Mouse (Mus musculus) liver, embryonic 14.5 days (tissue): ENCODE measurements around the gene Hpf1.

Source experiments
- CTCF ChIP-seq: IDR thresholded peaks from 2 replicates; pipeline ENCODE4 v1.5.1; 2016; ENCODE audit warnings: antibody characterized with exemption, low read depth, control low read depth
- EP300 ChIP-seq: IDR thresholded peaks from 2 replicates; pipeline ENCODE4 v1.6.1; 2016; ENCODE audit warnings: antibody characterized with exemption, low read depth

DNA sequence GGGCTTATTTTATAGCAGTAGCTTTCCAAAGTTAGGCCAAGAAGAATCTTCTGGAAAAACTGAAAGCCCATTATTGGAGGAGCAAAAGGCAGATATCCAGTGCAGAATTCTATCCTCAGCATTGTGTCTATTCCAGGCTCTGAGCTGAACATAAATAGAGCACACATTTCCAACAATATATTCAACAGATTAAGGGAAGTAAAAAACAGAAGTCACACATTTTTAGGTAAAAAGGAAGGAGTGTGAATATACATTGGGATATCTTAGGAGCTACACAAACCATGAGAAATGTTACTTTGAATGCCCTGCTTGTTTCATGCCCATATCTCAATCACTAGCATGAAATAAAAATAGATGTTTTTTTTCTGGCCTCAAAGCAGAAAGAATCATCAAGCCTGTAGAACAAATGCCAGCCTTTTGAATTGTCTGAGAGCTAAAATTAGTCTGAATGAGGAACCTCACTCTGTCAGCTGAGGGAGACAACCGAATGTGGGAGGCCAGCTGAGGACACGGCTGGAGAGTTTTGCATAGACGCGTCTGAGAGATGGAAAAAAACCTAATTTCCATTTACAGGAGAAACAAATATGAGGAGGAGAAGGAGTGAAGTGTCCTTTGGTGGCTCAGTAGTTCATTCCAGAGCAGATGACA, 22.6 kb upstream of the Hpf1 start:
- no peak for TF ChIP-seq CTCF
- TF ChIP-seq EP300, result no peak
